Mouse (Mus musculus) left cerebral cortex, adult 18-20 months (tissue): Measurements from ENCODE around the gene Gm17334. TPM values are rescaled to one million over a fixed set of nuclear protein-coding genes. Genes with fewer than 3 reads are reported as not detected.

Experiments
- DNase-seq, 2 experiments: peaks; one replicate each; pipeline ENCODE4 v3.0.0; 2021 to 2022; ENCODE audit warnings: low spot score in 2 of 2, mixed read lengths in 1 of 2
- total RNA-seq, 2 experiments: library from RNA; stranded (reverse); gene quantifications; 2 replicates each; pipeline ENCODE4 v1.2.3; 2021

Gene Gm17334
- total RNA-seq, 2 experiments from 2014 or later: 0.63 to 0.84 TPM

DNA sequence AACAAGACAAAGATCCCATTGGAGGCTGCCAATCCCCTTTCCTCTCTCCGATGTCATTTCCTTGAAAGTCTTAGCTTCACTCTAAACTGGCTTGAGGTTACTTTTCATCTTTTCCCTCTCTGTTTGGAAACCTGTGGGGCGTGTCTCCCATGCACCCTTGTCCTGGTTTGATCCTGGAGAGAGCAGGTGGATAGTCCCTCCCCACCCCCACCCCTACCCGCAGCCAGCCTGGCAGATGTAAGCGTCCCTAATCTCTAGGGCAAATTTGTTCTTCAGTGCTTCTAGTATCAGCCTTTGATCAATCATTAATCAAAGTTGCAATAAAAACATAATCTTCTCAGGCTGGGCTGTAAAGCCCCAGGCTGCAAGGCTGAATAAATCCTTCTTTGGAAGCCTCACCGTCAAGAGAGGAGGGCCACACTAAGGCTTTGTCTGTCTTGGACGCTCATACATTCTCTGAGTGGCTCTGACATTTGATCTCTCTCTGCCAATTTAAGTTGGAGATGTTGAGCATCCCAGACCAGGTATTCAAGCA lies 24.5 kb upstream of the Gm17334 start:
- no peak for DNase-seq

DNA sequence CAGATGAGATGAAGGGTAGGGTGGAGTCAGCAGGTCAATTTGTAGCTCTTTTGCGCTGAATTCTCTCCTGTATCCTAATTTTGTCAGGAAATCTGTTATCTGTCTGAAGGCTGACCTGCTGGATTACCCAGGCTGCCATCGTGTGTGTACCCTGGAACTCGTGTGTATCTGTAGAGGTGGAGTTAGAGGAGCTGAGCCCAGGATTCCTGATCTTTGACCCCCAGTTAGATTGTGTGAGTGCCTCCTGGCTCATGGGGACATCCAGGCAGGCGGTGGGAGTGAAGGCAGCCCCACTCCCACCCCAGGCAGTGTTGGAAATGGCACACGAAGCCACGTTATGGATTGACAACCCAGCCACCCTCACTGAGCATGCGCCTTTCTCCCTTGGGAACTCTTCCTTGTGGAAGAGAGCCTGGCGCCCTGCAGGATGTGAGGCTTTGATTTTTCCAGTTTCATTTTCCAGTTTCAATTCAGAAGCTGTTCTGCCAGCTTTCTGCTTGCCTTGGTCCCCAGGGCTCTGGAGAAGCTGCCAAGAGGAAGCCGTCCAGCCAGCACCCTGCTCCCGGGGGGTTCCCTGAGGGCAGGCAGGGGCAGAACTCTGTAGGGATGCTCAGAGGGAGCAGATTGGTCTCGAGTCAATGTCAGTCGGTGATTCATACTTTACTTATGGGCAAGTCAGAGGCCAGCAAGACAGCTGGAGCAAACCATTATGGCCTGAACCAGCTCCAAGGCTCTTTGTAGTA lies 23.6 kb upstream of the Gm17334 start:
- DNase-seq: no peak

DNA sequence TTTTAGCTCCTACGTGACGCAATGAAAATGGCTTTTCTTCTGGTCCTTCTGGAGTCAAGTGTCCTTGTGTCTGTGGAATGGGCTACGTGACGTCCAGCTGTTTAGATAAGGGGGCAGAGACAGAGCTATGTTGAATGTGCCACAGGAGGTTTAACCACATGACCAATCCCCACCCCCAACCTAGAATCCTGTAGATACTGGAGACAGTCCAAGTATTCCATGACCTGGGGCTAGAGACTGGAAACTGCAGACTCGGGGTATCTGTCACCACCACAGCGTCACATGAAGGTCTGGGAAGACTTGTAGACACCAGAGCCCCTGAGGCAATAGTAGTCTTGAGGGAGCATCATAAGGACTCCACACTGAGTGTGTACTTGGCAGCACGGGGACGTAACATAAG lies 22.8 kb upstream of the Gm17334 start:
- DNase-seq: no peak

DNA sequence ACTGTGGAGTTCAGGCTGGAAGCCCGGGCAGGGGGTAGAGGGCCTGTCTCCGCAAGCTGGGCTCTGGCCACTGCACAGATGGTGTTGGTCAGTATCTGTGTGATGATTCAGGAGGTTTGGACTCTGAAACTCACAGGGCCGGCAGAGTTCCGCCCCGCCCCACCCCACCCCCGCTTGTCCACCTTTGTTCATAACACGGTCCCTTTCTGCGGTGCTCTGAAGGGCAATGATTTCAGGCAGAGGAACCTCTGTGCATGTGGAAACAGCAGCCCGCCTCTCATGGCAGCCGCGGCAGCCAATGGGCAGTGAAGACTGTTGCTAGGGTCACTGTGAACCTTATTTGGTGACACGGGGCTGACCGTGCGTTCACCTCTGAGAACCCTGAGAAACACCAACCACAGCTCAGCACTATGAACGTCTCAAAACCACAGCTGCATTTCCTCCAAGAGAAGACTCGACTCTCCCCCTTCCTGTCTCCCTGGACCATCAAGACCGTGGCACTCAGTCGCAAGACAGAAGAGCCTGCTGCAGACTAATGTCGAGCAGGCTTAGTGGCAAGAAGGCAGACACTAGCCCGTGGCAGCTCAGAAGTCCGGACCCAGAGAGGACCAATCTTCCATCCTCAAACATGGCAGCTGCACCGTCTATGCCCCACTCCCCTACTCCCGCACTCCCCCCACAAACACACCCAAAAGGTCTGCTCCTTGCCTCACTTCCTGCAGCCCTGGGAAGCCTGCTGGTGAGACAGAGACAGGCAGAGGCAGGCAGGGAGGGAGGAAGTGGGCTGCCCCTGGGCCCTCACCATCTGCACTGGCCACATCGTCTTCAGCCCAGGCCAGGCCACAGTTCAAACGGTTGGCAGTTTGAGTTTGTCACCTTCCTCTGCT lies 21.9 kb upstream of the Gm17334 start:
- DNase-seq: no peak

DNA sequence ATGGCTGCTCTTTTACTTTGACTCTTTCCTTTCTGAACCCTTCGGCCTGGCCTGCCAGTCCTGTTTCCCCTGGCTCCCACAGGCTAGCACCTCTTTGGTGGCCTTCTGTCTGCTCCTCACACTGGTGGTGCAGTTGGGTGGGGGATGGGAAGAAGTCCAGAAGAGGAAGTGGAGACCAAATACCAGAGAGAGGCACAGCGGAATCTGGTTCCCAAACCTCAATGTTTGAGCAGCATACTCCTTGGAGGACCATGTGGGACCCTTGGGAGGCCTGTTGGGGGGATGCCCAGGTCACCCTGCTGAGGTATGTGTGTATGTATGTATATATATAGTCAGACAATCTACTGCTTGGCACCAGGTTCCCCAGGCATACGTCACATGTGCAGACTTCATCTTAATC lies 21.0 kb upstream of the Gm17334 start:
- DNase-seq: no peak

DNA sequence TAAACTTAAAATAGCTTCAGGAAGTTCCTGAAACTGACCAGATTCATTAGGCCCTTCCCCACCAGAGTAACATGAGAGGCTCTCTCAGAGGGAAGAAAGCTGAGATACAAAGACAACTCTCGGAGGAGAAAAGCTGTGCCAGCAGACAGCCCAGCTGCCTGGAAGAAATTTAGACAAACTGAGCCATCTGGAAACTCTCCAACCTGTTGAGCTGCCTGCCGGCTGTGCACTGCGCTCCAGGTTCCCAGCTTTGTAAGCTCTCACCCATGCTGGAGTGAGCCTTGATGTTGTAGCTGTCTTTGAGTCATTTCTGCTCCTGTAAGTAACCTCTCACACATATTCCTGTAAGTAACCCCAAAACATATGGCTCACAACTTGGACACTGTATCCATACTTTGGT lies 20.0 kb upstream of the Gm17334 start:
- peak; percentile 33 to 34 for DNase-seq

DNA sequence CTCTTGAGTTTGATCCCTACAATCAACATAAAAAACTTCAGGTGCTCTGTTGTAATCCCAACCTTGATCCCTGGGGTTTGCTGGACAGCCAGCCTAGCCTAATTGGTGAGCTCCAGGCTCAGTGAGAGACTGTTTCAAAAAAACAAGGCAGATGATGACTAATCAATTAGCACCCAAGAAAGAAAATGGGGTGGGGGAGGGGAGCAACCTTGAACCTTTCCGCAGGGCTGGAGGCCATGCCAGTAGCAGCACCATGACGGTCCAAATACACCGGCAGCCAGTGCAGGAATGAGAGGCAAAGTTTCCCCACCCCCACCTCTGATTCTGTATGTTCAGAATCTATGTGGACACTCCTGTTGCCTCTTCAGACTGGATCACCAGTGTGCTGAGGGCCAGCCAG lies 16.3 kb upstream of the Gm17334 start:
- DNase-seq: no peak

DNA sequence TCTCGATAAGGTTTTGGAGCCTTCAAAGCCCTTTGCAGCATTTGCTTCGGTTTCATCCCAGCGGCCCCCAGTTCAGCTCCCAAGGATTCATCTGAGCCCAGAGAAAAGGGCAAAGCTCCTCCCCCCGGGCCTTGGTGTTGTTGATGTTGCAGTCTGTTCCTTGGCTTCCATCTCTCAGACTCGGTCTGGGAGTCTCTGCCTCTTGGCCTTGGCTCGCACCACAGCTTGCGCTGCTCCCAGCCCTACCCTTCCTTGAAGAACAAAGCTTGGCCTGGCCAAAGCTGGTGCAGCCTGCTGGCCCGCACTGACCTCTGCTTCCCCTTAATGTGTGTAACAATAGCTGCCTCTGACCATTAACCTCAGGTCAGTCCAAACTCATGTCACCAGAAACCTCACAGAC lies 15.2 kb upstream of the Gm17334 start:
- DNase-seq: no peak

DNA sequence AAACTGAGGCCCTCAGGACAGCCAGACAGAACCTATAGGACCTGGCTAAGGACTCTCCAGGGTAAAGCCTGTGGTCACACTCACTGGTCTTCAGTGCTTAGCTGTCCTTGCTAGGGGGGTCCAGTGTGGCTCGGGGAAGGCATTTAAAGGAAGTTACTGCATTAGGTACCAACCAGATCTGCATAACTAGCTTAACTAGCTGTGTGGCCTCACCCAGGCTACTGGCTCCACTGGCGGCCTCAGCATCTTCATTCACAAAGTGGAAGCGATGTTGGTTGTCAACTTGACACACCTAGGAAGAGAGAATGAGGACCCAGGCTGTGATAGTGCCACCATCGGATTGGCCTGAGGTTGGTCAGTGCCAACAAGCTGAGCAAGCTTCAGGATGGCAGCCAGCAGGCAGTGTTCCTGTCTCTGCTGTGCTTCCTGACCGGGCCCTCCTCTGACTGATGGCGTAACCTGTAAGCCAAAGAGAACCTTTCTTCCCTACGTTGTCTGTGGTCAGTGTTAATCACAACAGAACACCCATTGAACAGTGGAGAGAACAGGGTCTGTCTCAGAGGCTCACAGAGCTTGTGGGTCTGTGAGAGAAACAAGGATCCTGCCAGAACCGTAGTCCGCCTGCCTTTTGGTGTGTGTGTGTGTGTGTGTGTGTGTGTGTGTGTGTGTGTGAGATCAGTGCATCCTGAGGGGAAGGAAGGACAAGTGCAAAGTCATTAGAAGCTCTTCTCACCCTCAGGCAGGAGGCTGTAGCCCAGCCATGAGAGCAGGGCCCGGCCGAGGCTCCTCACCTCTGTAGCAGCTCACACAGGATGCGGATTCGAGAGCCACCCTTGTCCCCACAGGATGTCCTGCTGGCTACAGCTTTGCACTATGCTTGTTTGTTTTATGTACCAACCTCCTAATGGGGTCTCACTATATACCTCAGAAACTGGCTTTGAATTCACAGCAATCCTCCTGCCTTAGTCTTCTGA lies 13.4 kb upstream of the Gm17334 start:
- no peak for DNase-seq

DNA sequence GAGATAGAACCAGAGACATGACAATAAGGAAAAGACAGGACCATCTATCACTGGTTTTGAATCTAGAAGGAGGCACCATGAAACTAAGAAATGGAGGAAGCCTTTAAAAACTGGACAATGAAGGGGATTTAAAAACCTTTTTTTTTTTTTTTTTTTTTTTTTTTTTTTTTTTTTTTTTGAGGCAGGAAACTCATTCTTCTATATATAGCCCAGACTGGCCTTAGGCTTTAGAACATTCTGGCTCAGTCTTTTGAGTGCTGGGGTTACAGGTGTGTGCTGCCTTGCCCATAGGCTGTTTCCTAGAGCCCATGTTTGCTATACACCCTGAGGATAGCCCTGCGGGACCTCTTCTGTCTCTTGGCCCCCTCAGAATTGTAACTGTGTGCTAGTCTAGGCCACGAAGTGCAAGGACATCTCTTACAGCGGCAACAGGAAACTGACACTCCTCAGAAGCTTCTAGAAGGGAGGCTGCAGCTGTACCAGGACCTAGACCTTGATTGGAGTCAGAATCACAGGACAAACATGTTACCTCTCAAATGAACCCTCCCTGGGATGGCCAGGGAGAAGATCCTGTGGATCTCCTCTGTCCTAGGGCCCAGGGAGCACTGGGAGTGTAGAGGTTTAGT lies 12.4 kb upstream of the Gm17334 start:
- no peak for DNase-seq

DNA sequence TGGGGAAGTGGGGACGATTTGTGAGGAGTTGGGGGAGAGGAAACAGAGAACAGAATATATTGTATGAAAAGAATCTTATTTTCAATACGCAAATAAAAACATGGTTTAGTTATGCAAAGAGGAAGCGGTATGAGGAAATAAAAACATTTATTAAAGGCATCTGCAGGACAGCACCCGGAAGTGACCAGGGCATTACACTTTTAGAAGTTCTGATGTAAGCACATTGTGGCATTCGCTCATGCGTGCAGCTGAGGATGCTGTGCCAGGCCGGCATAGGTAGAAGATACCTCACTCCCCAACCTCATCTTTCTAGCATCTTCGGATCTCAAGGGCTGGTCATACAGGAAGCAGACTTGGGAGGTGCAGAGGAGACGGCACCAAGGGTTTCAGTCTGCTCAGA lies 10.3 kb upstream of the Gm17334 start:
- DNase-seq: no peak

DNA sequence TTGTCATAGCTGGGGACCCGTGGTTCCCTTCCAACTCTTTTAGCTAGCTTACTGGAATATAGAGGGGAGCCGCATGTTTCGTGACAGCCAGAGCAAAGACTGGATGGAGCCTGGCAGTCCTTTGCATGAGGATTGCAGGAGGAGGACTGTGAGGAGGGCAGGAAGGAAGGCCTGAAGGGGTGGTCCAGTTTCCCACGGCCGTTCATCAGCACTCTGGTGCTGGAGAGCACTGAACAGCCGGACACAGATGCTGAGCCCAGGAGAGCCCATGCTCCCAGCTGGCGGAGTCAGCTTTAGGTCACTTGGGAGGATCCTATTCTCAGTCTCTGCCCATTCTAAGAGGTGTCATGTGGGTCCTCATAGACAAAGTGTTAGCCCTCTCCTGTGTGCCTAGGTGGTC lies 9.0 kb upstream of the Gm17334 start:
- no peak for DNase-seq

DNA sequence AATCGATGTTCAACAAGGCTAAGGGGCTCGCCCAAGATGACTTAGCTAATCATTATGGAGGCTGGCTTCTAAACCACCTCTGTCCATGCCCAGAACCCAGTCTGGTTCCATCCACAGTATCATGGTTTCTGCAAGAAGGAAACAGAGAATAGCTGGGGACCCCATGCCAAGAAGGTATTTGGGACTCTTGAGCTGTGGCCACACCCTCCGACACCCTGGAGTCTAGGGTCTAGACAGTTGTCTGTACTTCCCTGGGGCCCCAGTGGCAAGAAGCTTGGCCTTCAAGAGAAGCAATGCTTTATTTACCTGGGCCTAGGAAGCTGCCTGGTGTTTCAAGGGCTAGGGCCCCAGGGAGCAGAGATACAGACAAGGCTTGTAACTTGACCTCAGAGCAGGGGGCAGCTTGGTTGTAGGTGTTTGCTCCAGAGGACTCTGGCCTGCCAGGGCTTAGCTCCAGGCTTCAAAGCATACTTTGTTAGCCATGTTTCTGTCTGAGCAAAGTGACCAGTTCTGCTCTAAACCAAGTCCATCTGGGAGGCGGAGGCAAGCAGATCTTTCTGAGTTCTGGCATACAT lies 8.3 kb upstream of the Gm17334 start:
- no peak for DNase-seq

DNA sequence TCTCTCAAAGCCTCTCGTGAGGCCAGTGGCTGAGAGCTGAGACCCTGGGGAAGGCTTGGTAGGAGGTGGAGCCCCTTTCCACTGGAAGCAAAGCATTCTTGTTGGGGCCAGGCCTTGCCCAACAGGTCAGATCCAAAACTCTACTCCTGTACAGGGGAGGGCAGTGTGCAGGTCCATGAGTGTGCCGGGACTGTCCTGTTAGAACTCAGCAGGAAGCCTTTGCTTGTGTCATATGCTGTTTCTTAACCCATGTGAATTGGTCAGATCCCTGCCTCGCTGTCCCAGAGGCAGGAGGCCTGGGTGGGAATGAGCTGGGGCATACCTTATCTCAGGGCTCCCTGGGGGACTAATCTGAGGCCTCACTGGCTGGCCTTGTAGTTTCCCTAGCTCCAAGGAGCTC lies 7.3 kb upstream of the Gm17334 start:
- no peak for DNase-seq

DNA sequence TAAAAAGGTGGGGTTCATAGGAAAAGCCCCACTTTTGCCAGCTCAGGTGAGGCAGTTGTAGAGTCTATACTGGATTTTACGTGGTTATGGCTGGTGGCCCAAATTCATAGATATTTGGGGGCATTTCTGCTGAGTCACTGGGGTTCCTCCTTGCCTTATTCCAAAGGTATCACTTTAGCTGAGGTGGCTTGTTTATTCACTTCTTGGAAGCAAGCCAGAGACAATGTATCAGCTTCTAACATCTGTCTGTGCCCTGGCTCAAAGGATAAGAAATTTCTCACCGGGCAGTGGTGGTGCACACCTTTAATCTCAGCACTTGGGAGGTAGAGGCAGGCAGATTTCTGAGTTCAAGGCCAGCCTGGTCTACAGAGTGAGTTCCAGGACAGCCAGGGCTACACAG lies 6.8 kb upstream of the Gm17334 start:
- DNase-seq: no peak

DNA sequence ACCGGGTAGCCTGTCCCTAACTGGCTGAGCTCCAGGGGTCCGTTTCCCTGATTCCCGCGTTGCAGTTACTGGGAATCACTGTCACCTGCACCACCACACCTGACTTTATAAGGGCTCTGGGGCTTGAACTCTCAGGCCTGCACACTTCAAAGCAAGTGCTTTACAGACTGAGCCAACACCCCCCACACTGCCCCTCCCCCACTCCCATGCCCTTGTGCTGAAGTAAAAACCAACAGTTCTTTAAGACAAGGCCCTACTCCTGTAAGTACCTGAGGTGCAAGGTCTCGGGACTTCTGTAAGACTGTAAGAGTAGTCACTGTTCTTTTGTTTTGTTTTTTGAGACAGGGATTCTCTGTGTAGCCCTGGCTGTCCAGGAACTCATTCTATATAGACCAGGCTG lies 5.5 kb upstream of the Gm17334 start:
- DNase-seq: no peak

DNA sequence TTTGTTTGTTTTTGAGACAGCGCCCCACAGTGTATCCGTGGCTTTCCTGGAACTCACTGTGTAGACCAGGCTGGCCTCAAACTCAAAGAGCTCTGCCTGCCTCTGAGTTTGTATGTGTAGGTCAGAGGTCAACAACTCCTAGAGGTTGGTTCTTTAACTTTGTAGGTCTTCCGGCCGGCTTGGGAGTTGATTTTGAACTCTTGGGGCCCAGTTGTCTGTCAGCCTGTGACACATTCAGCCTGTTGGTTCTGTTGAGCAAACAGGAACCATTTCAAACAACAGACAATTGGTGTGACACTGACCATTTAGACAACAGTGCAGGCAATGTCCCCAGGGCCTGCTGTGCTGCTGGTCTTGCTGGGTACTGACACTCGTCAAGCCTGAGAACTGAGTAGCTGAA lies 4.7 kb upstream of the Gm17334 start:
- DNase-seq: no peak

DNA sequence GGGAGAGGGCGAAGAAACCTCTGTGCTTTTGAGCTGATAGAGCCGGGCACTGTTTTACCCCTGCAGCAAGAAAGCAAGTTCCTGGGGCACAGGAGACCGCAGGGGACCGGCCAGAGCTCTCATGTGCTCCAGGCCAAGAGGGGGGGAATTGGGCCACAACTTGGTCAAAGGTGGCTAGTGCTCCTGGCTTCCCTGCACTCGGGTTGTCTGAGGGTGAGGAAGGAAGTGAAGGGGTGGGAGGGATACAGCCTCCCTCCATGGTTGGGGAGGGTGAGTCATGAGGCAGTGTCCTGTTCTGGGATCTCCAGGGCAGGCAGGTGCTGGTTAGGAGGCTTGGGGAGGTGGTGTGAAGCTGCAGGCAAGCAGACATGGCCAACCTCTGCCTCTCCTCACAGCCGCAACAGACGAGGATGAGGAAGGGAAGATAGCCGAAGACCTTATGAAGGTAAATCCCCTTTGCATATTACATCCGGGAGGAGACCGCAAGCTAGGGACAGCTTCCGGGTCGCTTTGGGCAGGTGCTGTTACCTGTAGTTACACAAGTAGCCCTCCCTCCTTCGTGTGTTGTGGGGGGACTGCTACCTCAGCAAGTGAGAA lies 1.8 kb upstream of the Gm17334 start:
- no peak for DNase-seq

DNA sequence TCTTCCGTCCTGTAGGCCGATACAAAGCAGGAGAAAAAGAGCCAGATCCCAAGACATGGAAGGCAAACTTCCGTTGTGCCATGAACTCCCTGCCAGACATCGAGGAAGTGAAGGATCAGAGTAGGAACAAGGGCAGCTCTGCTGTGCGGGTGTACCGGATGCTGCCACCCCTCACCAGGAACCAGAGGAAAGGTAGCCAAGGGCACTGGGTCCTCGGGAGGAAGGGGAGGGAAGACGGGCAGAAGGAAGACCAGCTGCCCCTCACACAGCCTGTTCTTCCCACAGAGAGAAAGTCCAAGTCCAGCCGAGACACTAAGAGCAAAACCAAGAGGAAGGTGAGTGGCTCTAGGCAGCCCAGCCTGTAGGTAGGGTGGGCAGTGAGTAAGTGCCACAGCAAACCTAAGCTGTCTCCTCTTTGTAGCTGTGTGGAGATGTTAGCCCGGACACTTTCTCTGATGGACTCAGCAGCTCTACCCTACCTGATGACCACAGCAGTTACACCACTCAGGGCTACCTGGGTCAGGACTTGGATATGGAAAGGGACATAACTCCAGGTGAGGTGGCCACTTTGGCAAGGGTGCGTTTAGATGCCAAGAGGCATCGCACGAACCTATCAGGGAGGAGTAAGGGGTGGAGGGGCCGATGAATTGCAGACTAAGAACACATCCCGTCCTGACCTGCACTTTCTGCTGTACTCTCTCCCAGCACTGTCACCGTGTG lies 814 bp upstream of the Gm17334 start:
- no peak for DNase-seq
